Mouse (Mus musculus) gastrocnemius, adult 8-10 months (tissue): ENCODE measurements around the gene Rnps1. TPM values are rescaled to one million over a fixed set of nuclear protein-coding genes. Genes with fewer than 3 reads are reported as not detected.
"Not testable (repeated sequence)": the region's sequence is repeated elsewhere in the genome, so short reads cannot be mapped to it uniquely, and the experiment has no call there.

Experiments used
- DNase-seq, 2 experiments: peaks; one replicate each; pipeline ENCODE4 v3.0.0; 2022; ENCODE audit warnings: low spot score in 2 of 2
- total RNA-seq, 4 experiments: library from RNA; stranded (reverse); gene quantifications; 2 replicates each; pipeline ENCODE4 v1.2.4; 2022

Rnps1 gene
- total RNA-seq, result 10 to 100 TPM; 51.0 to 54.1 (median 52.4) TPM

DNA sequence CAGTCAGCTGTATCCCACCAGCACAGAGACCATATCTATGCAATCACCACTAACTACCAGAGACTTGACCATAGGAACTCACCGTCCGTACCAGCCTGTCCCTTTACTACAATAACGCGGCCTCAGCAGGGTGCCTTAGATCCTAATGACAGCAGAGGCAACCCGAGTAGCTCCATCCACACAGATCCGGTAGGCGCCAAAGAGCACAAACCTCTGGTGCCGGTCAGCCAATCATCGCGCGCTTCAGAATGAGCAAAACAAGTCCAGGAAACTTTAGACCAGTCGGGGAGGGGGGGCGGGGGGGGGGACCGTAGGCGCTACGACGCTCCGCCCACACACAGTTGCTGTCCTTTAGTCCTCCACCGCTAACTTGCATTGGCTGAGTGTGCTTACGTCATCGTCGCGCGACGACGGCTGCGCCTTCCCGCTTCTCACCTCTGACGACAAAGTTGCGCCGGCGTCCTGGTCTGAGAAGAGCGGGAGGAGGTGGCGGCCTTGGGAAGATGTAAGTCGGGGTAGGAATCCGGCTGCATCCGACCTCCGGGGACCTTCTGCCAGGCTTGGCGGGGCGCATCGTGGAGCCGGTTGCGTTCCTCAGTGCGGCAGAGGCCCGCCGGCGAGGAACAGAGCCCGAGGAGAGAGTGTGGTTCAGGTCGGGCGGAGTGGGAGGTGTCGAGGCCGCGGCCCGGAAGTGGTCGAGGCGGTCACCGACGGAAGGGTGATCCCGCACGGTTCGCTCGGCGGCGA is at the start of gene Rnps1:
TSS of gene Rnps1 (plus strand) at position 336 of the 747 bp plus-strand sequence.
- DNase-seq, result peak; percentile 76 to 87

DNA sequence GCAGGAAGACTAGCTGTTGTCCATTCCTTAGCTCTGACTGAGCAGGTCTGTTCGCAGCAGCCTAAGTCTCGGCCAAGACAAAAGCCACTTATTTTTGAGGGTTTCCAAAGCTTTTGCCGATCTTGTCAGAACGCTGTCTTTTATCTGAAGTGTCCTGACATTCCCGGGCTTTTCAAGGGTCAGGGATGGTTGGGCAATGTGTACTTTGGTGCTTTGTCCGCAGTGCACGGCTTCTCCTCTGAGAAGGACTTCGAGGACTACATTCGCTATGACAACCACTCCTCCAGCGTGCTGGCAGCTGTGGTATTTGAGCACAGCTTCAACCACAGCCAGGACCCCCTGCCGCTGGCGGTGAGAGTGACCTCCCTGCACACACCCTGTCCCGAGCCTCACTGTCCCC is 48.5 kb upstream of the Rnps1 start:
- DNase-seq, result no peak

DNA sequence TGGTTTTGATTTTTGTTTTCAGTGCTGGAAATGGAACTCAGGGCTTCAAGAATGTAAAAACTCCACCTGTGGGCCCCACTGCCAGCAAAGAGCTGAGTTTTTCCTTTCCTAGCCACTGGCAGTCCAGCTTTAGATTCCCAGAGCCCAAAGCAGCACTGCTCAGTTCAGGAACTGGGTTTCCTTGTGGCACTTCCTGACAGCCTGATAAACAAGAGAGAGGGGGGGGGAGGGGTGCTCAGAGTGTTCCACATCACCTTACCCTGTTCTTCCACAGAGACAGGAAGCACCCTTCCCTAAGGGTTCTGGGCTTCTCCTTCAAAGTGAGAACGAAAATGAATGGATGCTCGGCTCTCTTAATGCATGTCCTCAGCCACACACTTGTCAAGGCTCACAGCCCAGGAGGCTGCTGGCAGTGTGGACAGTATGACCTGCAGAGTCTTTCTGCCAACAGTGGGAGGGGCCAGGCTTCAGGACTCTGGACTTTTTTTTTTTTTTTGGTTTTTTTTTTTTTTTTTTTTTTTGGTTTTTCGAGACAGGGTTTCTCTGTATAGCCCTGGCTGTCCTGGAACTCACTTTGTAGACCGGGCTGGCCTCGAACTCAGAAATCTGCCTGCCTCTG is 39.2 kb upstream of the Rnps1 start:
- DNase-seq, result no peak

DNA sequence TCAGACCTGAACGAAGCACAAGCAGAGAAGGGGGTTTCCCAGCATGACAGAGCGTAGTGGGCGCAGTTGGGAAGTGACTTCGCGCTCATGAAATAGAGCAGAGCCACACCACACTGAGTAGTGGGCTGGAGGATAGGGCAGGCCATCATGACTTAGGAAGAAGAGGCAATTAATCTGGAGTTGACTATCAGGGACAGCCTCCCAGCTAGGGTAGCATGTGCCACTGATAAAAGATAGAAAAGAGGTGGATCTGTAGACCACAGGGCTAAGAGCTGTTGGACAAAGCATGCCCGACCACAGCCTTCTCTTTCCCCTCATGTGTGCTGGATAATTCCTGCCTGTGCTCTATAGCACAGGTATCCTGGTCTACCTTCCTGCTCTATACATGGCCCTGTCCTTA is 38.5 kb upstream of the Rnps1 start:
- DNase-seq, result no peak

DNA sequence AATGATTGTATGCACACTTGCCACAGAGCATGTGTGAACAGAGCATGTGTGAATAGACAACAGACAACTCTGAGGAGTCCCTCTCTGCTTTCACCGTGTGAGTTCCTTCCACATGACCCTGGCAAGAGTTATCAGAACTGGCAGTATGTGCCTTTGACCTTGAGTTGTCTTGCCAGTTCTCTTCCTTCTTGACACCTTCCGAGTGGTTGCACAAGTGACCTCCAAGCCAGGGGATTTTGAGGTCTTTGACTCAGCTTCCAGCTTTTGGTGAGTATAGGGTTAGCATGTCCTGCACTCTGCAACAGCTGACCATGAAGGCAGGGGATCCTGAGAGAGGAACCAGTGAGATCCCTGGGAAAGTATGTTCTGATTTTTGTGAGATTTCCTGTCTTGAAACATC is 35.9 kb upstream of the Rnps1 start:
- DNase-seq, result no peak

DNA sequence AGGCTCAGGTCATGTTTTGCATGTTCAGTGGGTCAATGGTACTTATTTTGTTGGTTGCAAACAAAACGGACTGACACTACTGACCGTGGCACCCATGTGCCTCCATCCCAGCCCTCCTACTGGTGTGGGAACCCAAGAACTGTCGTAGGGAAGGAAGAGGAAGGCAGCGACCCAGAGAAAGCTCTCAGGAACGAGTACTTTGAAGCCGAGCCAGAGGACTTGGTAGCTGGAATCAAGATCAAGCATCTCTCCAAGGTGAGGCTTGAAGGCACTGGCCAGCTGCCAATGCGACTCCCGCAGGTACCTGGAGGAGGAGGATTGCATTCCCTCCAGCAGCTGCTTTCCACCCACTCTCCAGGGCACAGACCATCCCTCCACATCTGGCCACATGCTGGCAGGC is 30.6 kb upstream of the Rnps1 start:
- DNase-seq, result no peak

DNA sequence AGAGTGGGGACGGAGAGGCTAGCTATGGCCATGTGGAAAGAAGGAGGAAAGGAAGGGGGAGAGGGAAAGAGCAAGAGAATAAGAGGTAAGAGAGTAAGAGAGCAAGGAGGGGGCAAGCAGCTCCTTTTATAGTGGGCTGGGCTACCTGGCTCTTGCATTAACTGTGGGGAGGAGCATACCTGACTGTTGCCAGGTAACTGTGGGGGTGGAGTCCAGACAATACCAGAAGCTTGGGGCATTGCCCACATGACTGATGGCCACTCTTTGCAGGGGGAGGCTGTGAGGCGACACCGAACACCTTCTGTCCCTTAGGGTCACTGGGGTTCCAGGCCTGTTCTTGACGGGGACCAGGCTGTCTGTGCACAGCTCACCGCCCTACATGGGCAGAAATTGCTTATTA is 25.7 kb upstream of the Rnps1 start:
- DNase-seq, result no peak

DNA sequence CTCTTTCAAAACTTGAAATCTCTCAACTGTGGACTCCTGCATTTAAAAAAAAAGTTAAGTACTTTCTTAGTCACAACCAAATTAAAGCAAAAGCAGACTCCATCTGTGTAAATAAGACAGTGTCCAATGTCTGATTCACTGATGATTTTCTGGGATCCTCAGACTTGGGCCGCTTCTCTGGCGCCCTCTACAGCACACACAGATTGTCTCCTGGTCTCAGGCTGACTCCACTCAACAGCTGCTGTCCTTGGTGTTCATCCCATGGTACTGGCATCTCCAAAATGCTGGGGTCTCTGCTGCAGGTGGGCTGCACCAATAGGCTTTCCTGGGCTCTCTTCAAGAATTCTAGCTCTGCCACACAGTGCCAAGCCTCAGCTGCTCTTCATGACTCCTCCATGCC is 24.5 kb upstream of the Rnps1 start:
- DNase-seq, result no peak

DNA sequence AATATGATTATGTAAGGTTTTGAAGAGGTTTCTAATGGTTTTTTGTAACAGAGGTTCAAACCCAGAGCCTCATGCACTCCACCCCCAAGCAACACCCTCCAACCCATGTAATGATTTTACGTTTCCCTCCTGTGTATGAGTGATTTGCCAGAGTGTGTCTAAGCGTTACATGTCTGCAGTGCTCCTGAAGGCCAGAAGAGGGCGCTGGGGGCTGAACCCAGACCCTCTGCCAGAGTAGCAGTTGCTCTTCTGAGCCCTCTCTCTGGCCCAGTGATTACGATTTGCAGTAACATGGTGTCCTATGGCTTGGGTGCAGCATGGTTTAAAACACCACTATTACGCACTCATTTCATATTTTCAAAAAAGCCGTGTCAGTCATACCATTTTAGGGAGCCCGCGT is 23.2 kb upstream of the Rnps1 start:
- no peak for DNase-seq

DNA sequence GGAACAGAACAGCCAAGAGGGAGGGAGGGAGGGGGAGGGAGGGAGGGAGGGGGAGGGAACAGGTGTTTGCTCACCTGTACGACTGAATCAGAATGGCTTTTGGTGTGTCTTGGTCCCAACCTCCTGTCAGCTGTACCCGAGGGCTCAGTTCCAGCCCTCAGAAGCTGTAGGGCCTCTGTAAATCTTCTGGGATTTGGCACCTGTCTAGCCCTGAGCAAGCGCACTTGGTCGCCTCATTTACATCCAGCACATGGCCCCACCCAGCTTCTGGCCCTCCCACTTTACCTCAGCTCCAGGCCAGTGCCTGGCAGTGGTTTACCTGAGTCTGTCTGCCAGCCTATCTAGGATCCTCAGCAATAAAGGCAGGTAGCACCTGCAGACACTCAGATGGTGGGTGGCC is 20.8 kb upstream of the Rnps1 start:
- DNase-seq, result no peak

DNA sequence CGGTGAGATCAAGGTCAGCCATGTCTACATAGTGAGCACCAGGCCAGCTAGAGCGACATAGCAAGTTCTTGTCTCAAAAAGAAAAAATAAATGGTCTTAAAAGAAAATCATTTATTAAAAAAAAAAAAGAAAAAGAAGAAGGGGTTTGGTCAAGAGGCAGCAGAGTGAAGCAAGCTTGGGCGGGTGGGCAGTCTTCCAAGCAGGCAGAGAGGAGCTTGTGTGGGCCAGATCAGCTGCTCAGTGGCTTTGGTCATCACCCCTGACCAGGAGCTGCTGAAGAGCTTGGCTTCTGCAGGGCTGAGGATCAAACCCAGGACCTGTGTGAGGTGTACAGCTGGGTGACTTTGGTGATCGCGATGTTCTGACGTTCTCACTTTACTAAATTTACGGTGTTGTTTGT is 19.9 kb upstream of the Rnps1 start:
- DNase-seq, result no peak

DNA sequence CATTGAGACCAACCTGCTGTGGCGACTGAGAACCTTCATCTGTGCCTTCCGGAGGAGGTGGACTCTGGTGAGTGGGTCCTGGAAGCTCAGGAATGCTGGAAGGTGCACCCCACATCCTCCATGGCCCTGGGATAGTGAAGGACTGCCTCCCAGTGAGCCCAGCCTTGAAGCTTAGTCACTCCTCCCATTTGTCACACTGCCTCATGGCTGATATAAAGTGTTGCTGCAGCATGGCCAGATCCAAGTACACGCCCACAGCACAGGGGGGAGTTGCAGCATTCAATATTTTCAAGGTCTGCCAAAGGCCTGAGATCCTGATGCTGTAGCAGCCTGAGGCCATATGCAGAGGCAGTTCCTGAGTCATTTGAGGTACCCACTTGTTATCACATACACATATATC is 12.0 kb upstream of the Rnps1 start:
- DNase-seq, result no peak

DNA sequence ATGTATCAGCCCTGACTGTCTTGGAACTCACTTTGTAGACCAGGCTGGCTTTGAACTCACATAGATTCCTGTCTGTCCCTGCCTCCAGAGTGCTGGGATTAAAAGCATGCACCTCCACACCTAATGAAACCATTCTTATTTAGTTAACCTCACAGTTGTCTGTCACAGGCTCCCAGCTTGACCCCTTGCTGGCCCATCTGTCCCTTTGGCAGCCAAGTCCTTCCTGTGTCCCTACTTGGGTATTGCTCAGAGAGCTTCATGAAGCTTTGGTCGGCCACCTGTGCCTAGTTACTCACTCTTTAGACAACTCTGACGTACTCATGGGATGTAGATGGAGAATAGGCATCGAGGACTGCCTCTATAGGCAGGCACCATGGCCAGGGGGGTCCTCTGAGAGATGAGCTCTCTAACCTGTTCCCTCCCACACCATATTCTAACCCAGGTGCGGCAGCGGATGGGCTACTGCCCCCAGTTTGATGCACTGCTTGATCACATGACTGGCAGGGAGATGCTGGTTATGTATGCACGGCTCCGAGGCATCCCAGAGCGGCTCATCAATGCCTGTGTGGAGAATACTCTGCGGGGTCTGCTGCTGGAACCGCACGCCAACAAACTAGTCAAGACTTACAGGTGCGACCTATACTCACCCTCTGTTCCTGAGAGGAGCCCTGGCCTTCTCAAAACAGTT is 7.1 kb upstream of the Rnps1 start:
- no peak for DNase-seq

DNA sequence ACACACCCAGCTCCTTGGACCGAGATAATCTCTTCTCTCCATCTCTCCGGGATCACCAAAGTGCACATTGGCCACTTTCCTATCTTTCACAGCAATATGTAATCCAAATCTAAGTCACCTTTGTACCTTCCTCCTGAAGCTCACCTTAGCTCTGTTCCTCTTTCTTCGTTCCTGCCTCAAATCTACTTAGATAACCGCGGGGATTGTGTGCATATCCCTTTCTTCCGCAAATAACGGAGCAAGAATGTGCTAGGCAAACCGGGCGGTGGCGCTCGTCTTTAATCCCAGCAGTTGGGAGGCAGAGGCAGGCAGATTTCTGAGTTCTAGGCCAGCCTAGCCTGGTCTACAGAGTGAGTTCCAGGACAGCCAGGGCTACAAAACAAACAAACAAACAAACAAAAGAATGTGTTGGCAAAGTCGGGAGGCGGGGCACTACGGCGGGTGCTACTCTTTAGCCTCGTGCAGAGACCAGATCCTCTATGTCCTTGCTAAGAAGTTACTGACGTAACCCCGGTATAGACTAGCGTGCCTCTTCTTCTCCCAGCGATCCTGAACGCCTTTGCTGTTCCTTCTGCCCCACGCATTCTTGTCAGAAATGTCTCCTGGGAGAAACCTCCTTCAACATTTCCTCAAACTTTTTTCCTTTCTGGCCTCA is 681 bp upstream of the Rnps1 start:
- DNase-seq, result no peak

DNA sequence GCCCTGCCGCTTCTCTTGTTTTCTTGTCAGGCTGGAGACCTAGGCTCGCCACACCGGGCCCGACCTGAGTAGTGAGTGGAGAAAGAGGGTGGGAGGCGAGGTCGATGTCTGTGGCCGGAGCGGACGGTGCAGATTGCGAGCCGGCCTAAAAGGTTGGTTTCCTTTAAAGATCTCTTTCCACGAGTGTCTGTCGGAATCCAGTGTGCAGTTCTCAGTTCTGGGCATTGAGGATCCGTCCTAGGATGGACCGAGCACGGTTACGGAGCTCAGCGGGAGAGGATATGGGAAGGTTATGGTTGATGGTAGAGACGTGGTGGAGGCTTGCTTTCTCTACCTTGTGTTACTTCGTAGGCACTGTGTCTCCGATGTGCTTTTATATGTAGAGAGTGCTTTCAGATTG is 646 bp downstream of the Rnps1 start:
- no peak for DNase-seq

DNA sequence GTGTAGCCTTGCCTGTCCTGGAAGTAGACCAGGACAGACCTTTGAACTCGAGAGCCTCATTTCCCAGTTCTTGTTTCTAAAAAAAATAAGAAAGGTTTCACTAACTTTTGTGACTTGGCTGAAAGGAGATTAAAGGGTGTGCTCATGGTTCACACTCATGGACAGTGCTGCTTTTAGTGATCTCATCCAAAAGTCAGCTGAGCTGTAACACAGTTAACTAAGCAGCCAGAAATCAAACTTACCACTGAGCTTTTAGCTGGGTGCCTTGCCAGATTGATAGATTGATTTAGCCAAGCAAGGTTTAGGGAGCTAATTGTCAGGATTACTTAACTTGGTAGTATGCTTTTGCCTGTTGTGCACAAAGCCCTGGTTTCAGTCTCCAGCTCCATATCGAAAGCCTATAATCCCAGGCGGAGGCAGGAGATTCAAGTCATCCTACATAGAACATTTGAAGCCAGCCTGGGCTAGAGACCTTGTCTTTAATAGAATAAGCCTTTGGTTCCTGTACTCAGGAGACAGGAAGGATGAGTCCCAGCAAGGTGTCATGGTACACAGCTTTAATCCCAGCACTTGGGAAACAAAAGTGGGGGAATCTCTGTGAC is 1.8 kb downstream of the Rnps1 start:
- DNase-seq, result no peak

DNA sequence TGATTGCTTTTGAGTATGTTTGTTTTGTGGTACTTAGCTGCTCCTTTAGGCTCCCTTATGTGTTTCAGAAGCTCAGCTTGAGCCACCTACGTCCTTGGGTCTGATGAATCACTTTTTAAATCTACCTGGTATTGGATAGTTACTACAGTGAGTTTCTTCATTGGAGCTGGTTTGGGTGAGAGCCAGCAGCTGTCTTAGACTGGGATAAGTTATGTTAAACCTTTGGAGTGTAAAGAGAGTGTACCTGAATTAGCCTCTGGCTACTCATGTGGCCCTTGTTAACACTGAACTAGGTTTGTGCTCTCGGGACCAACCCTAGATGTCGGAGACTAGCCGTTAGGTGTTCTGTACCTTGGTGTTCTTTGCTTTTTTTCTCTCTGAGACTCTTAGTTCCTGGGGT is 8.7 kb downstream of the Rnps1 start:
- no peak for DNase-seq

DNA sequence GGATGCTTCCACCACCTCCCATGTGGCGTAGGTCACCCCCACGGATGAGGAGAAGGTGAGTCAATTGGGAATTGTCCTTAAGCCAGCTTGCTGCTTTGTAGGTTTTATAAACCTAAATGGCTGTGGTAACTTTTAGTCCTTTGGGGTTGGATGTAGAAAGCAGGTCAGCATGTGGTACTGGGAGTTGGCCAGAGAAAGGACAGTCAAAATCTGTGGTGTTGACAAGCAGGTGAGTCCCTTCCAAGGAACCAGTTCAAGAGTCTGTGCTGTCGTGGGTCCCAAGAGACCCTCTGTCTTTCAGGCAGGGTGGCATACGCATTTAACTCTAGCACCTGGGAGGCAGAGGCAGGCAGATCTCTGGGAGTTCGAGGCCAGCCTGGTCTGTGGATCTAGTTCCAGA is 10.1 kb downstream of the Rnps1 start:
- no peak for DNase-seq

DNA sequence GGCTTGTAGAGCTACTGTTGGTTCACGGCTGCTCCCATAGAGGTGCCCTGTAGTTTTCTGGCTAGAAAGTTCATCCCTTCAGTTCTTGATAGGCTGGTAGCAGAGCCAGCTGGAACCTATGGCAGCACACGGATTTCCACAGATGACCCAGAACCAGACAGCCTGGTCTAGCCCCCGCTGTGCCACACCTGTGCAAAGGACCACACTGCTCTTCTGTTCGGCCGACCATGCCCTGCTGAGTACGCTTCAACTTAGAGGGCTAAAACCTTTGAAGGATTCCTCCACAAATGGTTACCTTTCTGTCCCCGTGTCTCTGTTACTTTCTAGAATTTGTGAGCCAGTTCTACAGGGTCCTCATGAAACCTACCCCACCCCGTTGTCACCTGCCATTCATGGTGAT is 11.0 kb downstream of the Rnps1 start:
- DNase-seq, result not testable (repeated sequence)

DNA sequence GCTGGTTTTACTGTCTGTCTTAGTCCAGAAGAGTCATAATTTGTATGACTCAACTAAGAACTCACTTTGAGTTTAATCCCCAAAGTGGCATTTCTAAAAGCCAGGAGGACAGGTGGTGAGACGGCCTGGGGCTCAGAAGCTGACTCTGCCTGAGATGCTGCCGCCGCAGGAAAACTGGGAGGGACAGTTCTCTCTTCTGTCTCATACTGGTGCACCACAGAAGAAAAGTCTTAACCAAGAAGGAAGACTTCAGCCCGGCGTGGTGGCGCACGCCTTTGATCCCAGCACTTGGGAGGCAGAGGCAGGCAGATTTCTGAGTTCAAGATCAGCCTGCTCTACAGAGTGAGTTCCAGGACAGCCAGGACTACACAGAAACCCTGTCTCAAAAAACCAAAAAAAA is 11.5 kb downstream of the Rnps1 start:
- DNase-seq, result no peak

DNA sequence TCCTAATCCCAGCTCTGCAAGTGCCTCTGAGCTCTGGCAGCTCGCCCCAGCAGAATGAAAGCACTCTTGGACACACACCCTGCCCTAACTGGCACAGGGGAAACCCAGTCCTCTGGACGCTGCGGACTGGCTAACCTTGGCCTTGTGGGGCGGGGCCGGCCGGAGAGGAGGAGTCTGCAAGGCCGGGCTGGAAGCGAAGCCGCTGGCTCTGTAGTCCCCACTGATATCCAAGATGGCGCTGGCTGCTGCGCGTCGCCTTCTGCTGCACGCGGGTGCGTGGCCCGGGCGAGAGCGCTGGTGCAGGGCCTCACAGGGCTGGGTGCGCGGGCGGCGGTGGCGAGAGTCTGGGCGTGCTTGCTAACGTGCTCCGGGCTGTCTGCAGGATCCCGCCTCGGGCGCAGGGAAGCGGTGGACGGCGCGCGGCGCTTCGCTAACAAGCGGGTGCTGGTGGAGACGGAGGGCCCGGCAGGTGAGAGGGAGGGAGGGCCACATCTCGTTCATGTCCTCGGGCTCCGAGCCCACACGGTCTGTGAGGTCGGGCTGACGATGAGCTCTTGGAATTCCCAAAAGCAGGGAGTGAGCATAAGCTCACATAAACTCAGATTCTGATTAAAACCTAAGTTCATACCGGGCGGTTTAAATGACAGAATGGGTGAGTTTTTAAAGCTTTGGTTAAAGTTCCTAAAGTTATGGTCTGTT is 12.3 kb downstream of the Rnps1 start, which contains the start of gene Eci1:
TSS of gene Eci1 (plus strand) at position 171 of the 699 bp plus-strand sequence.
- peak; percentile 95 to 97 for DNase-seq
